Mouse (Mus musculus): ENCODE measurements around the gene Kat2b. TPM values are rescaled to one million over a fixed set of nuclear protein-coding genes. Genes with fewer than 3 reads are reported as not detected.
A peak's percentile ranks its signal among the peaks of the same experiment; 100 is the strongest.
"Not testable (repeated sequence)": the region's sequence is repeated elsewhere in the genome, so short reads cannot be mapped to it uniquely, and the experiment has no call there.

The Kat2b gene
- polyA plus RNA-seq, 1 experiment from 2014 or later = 7.5 TPM

GRCm38 (mm10) chr17:53655959-53656358 lies 89.3 kb downstream of the Kat2b start:
- Histone ChIP-seq H3K4me2 (no peak overlapping the region), H3K9ac (no peak overlapping the region), H3K9me3 (replicated peaks) (no peaks in the 10 kb centered on the region), H3K27me3 (no peaks in the 10 kb centered on the region), H3K4me1 (peaks cover 18% of the 10 kb centered on the region), H3K27ac (no peak overlapping the region), H3K36me3 (ENCODE audit: poor library complexity, severe bottlenecking) (peaks cover 47% of the 10 kb centered on the region), H3K4me3 (no peak overlapping the region)
- ATAC-seq = no peak
- 94% methylated on average over 2 of the region's 2 CpGs for WGBS

- Histone ChIP-seq H3K4me2 (no peak overlapping the region), H3K4me3 (no peak overlapping the region), H3K27me3 (no peaks in the 10 kb centered on the region), H3K4me1 (peaks cover 18% of the 10 kb centered on the region), H3K36me3 (ENCODE audit: poor library complexity, severe bottlenecking) (peaks cover 50% of the 10 kb centered on the region), H3K27ac (no peak overlapping the region), H3K9me3 (replicated peaks) (no peaks in the 10 kb centered on the region), H3K9ac (no peak overlapping the region)
- 78% methylated on average over 6 of the region's 6 CpGs for WGBS
- no peak for ATAC-seq
Measured at GRCm38 (mm10) chr17:53656369-53656860, 89.8 kb downstream of the Kat2b start.

DNA sequence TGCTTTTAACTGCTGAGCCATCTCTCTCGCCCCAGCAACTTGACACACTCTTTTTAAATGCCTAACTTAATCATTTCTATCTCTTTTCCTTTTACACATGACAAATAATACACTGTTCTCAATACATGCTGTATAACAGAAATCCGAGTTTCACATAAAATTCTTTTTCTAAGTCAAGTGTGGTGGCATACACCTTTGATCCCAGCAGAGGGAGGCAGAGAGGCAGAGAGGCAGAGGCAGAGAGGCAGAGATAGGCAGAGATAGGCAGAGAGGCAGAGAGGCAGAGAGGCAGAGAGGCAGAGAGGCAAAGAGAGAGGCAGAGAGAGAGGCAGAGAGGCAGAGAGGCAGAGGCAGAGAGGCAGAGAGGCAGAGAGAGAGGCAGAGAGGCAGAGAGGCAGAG lies 90.7 kb downstream of the Kat2b start:
- Histone ChIP-seq H3K36me3 (ENCODE audit: poor library complexity, severe bottlenecking) (peaks cover 54% of the 10 kb centered on the region), H3K4me1 (peaks cover 18% of the 10 kb centered on the region)
- not testable (repeated sequence) for H3K9me3 ChIP-seq (replicated peaks); H3K4me3 ChIP-seq; H3K27me3 ChIP-seq; H3K27ac ChIP-seq; ATAC-seq; H3K4me2 ChIP-seq; H3K9ac ChIP-seq
- WGBS = 66% methylated on average over 2 of the region's 2 CpGs

- Histone ChIP-seq H3K9ac (no peak overlapping the region), H3K27ac (no peak overlapping the region)
- ATAC-seq = peak; percentile 68
Measured at GRCm38 (mm10) chr17:53658668-53659067, 92.0 kb downstream of the Kat2b start.

DNA sequence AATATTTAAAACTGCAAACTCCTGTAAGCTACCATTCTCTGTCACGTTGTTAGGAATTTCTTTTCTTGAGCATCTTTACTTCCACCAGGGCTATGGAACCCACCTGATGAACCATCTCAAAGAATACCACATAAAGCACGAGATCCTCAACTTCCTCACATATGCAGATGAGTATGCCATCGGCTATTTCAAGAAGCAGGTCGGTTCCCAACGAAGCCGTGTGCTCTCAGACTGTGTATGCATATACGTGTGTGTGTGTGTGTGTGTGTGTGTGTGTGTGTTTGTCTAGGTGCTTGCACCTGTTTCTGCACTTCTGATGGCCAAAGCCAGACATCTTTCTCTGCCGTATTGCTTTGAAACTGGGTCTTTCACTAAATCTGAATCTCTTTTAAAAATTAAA lies 92.6 kb downstream of the Kat2b start:
- Histone ChIP-seq H3K9ac (no peak overlapping the region), H3K27ac (no peak overlapping the region), H3K9me3 (replicated peaks) (no peaks in the 10 kb centered on the region), H3K36me3 (ENCODE audit: poor library complexity, severe bottlenecking) (peaks cover 38% of the 10 kb centered on the region), H3K4me3 (no peak overlapping the region), H3K4me2 (no peak overlapping the region), H3K4me1 (peaks cover 18% of the 10 kb centered on the region), H3K27me3 (no peaks in the 10 kb centered on the region)
- 0 out of 2 replicates have a peak, but pooled peaks have one; percentile 23 for ATAC-seq
- WGBS = 56% methylated on average over 8 of the region's 8 CpGs

More at GRCm38 (mm10) chr17:53658668-53659067, 92.0 kb downstream of the Kat2b start:
- H3K4me3 ChIP-seq = no peak overlapping the region
- H3K4me1 ChIP-seq = peaks cover 18% of the 10 kb centered on the region
- H3K4me2 ChIP-seq = no peak overlapping the region
- H3K9me3 ChIP-seq (replicated peaks) = no peaks in the 10 kb centered on the region
- H3K36me3 ChIP-seq (ENCODE audit: poor library complexity, severe bottlenecking) = peaks cover 43% of the 10 kb centered on the region
- no peaks in the 10 kb centered on the region for H3K27me3 ChIP-seq
- WGBS = 58% methylated on average over 2 of the region's 2 CpGs

GRCm38 (mm10) chr17:53659738-53660137 lies 93.1 kb downstream of the Kat2b start:
- Histone ChIP-seq H3K9ac (no peak overlapping the region), H3K27ac (no peak overlapping the region), H3K4me3 (no peak overlapping the region), H3K36me3 (ENCODE audit: poor library complexity, severe bottlenecking) (peaks cover 32% of the 10 kb centered on the region), H3K27me3 (no peaks in the 10 kb centered on the region), H3K4me1 (peaks cover 19% of the 10 kb centered on the region), H3K9me3 (replicated peaks) (no peaks in the 10 kb centered on the region), H3K4me2 (no peak overlapping the region)
- peak; percentile 82 for ATAC-seq
- 21% methylated on average over 4 of the region's 4 CpGs for WGBS

DNA sequence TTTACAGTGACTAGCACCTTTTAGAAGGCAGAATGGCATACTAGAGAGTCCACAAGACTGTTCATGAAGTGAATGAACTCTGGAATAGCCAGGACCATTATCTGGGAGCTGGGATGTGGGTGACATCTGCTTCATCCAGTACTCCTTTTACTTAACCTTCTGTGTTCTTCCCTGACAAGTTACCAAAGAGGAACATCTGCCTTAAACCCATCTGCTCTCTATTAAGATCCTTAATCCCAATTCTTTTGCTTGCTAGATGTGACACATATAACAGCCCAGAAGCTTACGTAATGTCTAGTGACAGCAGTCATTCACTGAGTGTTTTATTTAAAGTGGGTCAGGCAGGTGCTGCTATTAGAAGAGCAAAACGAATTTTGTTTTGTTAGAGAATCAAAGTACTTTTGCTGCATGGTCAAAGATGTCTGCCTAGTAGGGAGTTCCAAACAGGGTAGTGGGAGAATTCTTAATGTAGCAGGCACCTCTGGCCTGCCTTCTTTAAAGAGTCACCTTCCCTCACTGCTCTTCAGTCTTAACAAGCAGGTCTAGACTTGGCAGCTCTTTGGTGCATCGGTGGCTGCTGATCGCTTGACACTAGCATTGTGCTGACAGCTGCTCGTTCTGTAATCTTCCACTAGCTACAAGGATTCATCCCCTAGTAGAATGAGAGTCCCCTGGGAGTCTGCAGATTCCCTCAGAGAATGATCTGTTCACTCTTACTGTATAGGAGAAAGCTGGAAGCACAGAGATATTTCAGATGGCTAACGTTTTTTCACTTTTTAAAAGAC lies 94.6 kb downstream of the Kat2b start:
- ATAC-seq = no peak
- no peak overlapping the region for H3K27ac ChIP-seq
- 61% methylated on average over 6 of the region's 6 CpGs for WGBS
- H3K9ac ChIP-seq = no peak overlapping the region
- H3K4me3 ChIP-seq = no peak overlapping the region
- H3K4me2 ChIP-seq = no peak overlapping the region
- H3K27me3 ChIP-seq = no peaks in the 10 kb centered on the region
- H3K4me1 ChIP-seq = peaks cover 28% of the 10 kb centered on the region
- peaks cover 20% of the 10 kb centered on the region; the same call in 1 of the 2 replicates for H3K36me3 ChIP-seq (ENCODE audit: poor library complexity, severe bottlenecking)
- no peaks in the 10 kb centered on the region for H3K9me3 ChIP-seq (replicated peaks)

- Histone ChIP-seq H3K36me3 (ENCODE audit: poor library complexity, severe bottlenecking) (peaks cover 43% of the 10 kb centered on the region), H3K27ac (no peak overlapping the region), H3K4me2 (no peak overlapping the region), H3K4me3 (no peak overlapping the region), H3K27me3 (no peaks in the 10 kb centered on the region), H3K9me3 (replicated peaks) (no peaks in the 10 kb centered on the region), H3K4me1 (peaks cover 18% of the 10 kb centered on the region), H3K9ac (no peak overlapping the region)
- WGBS = 86% methylated on average over 3 of the region's 3 CpGs
- no peak for ATAC-seq
Measured at GRCm38 (mm10) chr17:53664267-53664666, 97.6 kb downstream of the Kat2b start.

- H3K27ac ChIP-seq = no peak overlapping the region
- H3K4me1 ChIP-seq = peaks cover 13% of the 10 kb centered on the region
- H3K9ac ChIP-seq = no peak overlapping the region
- no peak overlapping the region for H3K4me2 ChIP-seq
- ATAC-seq = peak; percentile 69
- no peak overlapping the region for H3K4me3 ChIP-seq
- 26% methylated on average over 2 of the region's 2 CpGs for WGBS
- H3K27me3 ChIP-seq = no peaks in the 10 kb centered on the region
- H3K9me3 ChIP-seq (replicated peaks) = no peaks in the 10 kb centered on the region
- peaks cover 49% of the 10 kb centered on the region for H3K36me3 ChIP-seq (ENCODE audit: poor library complexity, severe bottlenecking)
Measured at GRCm38 (mm10) chr17:53664703-53665382, 98.2 kb downstream of the Kat2b start.

DNA sequence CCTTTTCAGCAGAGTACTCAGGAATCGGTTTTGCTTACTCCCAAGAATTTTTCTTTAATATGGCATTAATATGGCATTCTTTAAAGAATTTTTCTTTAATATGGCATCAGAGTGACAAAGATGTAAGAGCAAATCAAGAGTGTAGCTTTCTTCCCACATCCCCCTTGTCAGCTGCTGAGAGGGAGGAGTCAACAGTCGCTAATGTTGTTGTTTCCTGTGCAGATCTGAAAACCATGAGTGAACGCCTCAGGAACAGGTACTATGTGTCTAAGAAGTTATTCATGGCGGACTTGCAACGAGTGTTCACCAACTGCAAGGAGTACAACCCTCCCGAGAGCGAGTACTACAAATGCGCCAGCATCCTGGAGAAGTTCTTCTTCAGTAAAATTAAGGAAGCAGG lies 103.8 kb downstream of the Kat2b start:
- Histone ChIP-seq H3K9ac (no peak overlapping the region), H3K36me3 (ENCODE audit: poor library complexity, severe bottlenecking) (peaks cover 64% of the 10 kb centered on the region), H3K4me1 (peaks cover under 1% of the 10 kb centered on the region; the same call in 1 of the 2 replicates), H3K4me3 (no peak overlapping the region), H3K27me3 (no peaks in the 10 kb centered on the region), H3K9me3 (replicated peaks) (no peaks in the 10 kb centered on the region), H3K4me2 (no peak overlapping the region), H3K27ac (no peak overlapping the region)
- WGBS = 90% methylated on average over 8 of the region's 8 CpGs
- no peak for ATAC-seq

GRCm38 (mm10) chr17:53678716-53679115 lies 112.1 kb downstream of the Kat2b start:
- Histone ChIP-seq H3K27ac (no peak overlapping the region), H3K9me3 (replicated peaks) (no peaks in the 10 kb centered on the region), H3K4me3 (no peak overlapping the region), H3K4me2 (no peak overlapping the region), H3K27me3 (no peaks in the 10 kb centered on the region), H3K9ac (no peak overlapping the region), H3K36me3 (ENCODE audit: poor library complexity, severe bottlenecking) (peaks cover 60% of the 10 kb centered on the region), H3K4me1 (no peaks in the 10 kb centered on the region)
- 76% methylated on average over 8 of the region's 8 CpGs for WGBS
- ATAC-seq = peak; percentile 94

DNA sequence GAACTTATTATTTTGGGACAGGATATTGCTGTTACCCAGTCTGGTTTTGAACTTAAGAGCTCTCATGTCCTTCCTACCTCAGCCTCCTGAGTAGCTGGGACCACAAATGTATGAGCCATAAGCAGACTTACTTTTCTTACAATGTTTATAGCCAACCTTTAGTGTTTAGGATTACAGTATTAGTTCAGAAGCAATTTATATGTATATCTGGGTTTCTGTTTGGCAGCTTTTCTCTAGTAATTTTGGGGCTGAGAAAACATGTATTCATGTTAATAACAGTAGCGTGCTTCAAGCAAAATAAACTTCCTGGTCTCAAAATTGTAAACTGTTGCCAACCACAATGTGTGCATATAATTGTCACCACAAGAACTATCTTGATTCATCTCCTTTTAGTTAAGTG lies 121.7 kb downstream of the Kat2b start:
- no peak overlapping the region for H3K27ac ChIP-seq

More for the DNA sequence above, 121.7 kb downstream of the Kat2b start:
- Histone ChIP-seq H3K4me2 (peak overlapping the region; percentile 63), H3K27me3 (no peaks in the 10 kb centered on the region), H3K9ac (peak overlapping the region; percentile 67), H3K4me3 (peak overlapping the region; percentile 50), H3K9me3 (replicated peaks) (no peaks in the 10 kb centered on the region), H3K4me1 (peaks cover 21% of the 10 kb centered on the region), H3K36me3 (ENCODE audit: poor library complexity, severe bottlenecking) (peaks cover 20% of the 10 kb centered on the region)
- no peak for ATAC-seq
- 30% methylated on average over 1 of the region's 1 CpGs for WGBS

All from forebrain, embryonic 13.5 days (tissue).